8 mouse cellular contexts compared by ENCODE assay signal in genomic region chr2:65471311-65471882, GRCm38 (mm10).
DNase-seq lines count a peak whose midpoint lies in the region; ATAC-seq and TF ChIP-seq lines count a peak whose summit lies in the region.
"Had no signal": no experiment of that assay in that cellular context is flagged by ENCODE, and none has a peak within 500 bp of the region (broad histone marks: within the 10 kb centered on the region; RNA-seq: fewer than 3 reads in every experiment).

No protein-coding gene starts in this region.

- no peak overlapping the region for H3ac ChIP-seq in myocyte (ENCODE audit: control insufficient read depth, insufficient read length)

- 69% methylated on average over 11 of the region's 11 CpGs for WGBS in forebrain, embryonic 11.5 days

- 0 out of 2 replicates have a peak, but pooled peaks have one; percentile 13 for TF ChIP-seq POLR2A in cortical plate, adult 2 months (IDR thresholded peaks at IDR 0.05; ENCODE audit: extremely low read depth, insufficient read depth, low read length)
- no peak for TF ChIP-seq POLR2A in myocyte (IDR thresholded peaks at IDR 0.05; ENCODE audit: insufficient read length, low read depth)

- no peak for TF ChIP-seq CTCF in cortical plate, adult 2 months (IDR thresholded peaks at IDR 0.05; ENCODE audit: extremely low read depth, insufficient read depth, low read length)

- no peaks in the 10 kb centered on the region for H3K79me2 ChIP-seq in myocyte (ENCODE audit: control insufficient read depth, insufficient read depth)

- no peaks in the 10 kb centered on the region for H3K36me3 ChIP-seq in myocyte (ENCODE audit: control insufficient read depth, insufficient read depth)
- no peaks in the 10 kb centered on the region for H3K36me3 ChIP-seq in forebrain, embryonic 11.5 days (ENCODE audit: control insufficient read depth, insufficient read depth, low read length)

- no peak overlapping the region for H3K9ac ChIP-seq in forebrain, embryonic 11.5 days (ENCODE audit: low read length)

- no peaks in the 10 kb centered on the region for H3K4me1 ChIP-seq in cortical plate, adult 2 months (ENCODE audit: control insufficient read depth, insufficient read depth, low read length)
- H3K4me1 ChIP-seq in forebrain, embryonic 11.5 days (replicated peaks; ENCODE audit: control insufficient read depth, insufficient read depth, low read length) = no peaks in the 10 kb centered on the region

- ATAC-seq in forebrain, embryonic 11.5 days (replicated peaks; ENCODE audit: low FRiP score) = no peak

- H3K9me3 ChIP-seq in forebrain, embryonic 11.5 days (ENCODE audit: control insufficient read depth, low read length) = no peaks in the 10 kb centered on the region

- peak overlapping the region; percentile 22 for H3K4me3 ChIP-seq in cortical plate, adult 2 months (ENCODE audit: insufficient read depth, low read length)
- peak overlapping the region; percentile 14 for H3K4me3 ChIP-seq in myocyte
- no peak overlapping the region for H3K4me3 ChIP-seq in forebrain, embryonic 11.5 days (ENCODE audit: low read depth, low read length)

- no peaks in the 10 kb centered on the region for H3K27me3 ChIP-seq in myocyte (ENCODE audit: control insufficient read depth, insufficient read depth, insufficient read length)
- no peaks in the 10 kb centered on the region for H3K27me3 ChIP-seq in forebrain, embryonic 11.5 days (ENCODE audit: control insufficient read depth, insufficient read depth, low read length)

- peak; percentile 0 to 1 for DNase-seq in kidney, adult 8-10 months
- no peak for DNase-seq in kidney, postnatal 25 days
- DNase-seq in forelimb bud, embryonic 11.5 days (ENCODE audit: low read depth, low spot score) = peak; percentile 16
- no peak for DNase-seq in layer of hippocampus, postnatal 25 days (ENCODE audit: extremely low spot score in 1 of 2, low spot score in 1 of 2)
- DNase-seq in forebrain, embryonic 11.5 days (ENCODE audit: low spot score) = no peak
- DNase-seq: gastrocnemius, postnatal 14 days had no signal

- peak overlapping the region; percentile 76 for H3K4me2 ChIP-seq in myocyte (ENCODE audit: low read depth)
- H3K4me2 ChIP-seq in forebrain, embryonic 11.5 days (ENCODE audit: low read depth, low read length, severe bottlenecking) = no peak overlapping the region

- no peak overlapping the region for H3K27ac ChIP-seq in cortical plate, adult 2 months (ENCODE audit: insufficient read depth, low read length)
- no peak overlapping the region for H3K27ac ChIP-seq in forebrain, embryonic 11.5 days (ENCODE audit: low read depth, low read length)

TF ChIP-seq in myocyte, 11 proteins besides CTCF, POLR2A, EP300 and RAD21:
- TF ChIP-seq MYOD1 (IDR thresholded peaks at IDR 0.05; ENCODE audit: control insufficient read depth in 1 of 3, insufficient read length in 2 of 3, low read depth in 2 of 3) (peak in 1 of 3 experiments; percentile 32), MYOG (IDR thresholded peaks at IDR 0.05; ENCODE audit: control insufficient read depth in 1 of 3, insufficient read depth in 1 of 3, insufficient read length in 2 of 3, low read depth in 2 of 3) (peak in 1 of 3 experiments; percentile 14), CEBPB (IDR thresholded peaks at IDR 0.05; ENCODE audit: insufficient read depth, poor library complexity, severe bottlenecking) (no peak)

Comparison
In these comparisons a context has a peak if more than half of its experiments do, and no peak if none do; other contexts are left out.
1. DNase-seq: peak in kidney, adult 8-10 months (2 of 2) and forelimb bud, embryonic 11.5 days (single experiment); none in kidney, postnatal 25 days (0 of 2), layer of hippocampus, postnatal 25 days (0 of 2) and forebrain, embryonic 11.5 days (single experiment).